Mouse (Mus musculus) activated CD4-positive, CD25-positive, alpha-beta regulatory T cell, adult 4 months (primary cell): ENCODE measurements around the gene Sugp1. TPM values are rescaled to one million over a fixed set of nuclear protein-coding genes. Genes with fewer than 3 reads are reported as not detected.
"Not testable (repeated sequence)": the region's sequence is repeated elsewhere in the genome, so short reads cannot be mapped to it uniquely, and the experiment has no call there.

Experiments
- ATAC-seq: one replicate; pipeline ENCODE4 v1.8.0; 2017
- polyA plus RNA-seq, 2 experiments: library from polyadenylated mRNA; unstranded; fragments of 100-300 nt; shearing (Covaris generic); gene quantifications; one replicate each; pipeline ENCODE4 v1.2.1; 2017

The Sugp1 gene
- polyA plus RNA-seq, 2 experiments from 2014 or later: 45.0 to 46.4 TPM

GRCm38 (mm10) chr8:70049662-70050061 lies 7.0 kb downstream of the Sugp1 start:
- no peak for ATAC-seq

GRCm38 (mm10) chr8:70050434-70050833 lies 7.8 kb downstream of the Sugp1 start:
- ATAC-seq: not testable (repeated sequence)

DNA sequence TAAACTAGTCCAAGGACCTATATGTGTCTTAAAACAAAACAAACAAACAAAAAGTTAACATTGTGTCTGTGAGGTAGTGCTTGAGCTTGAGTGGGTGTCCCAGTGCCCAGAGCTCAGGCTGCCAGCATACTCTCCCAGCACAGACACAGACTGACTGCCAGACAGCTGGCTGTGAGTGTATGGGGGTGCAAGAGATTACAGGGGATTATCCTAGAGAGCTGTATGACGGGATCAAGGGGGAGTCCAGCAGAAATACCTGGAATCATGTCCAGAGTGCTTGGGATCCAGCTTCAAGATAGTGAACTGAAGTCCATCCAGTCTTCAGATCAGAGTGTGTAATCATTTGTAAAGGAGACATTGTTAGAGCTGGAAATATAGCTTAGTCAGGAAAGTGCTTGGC lies 15.1 kb downstream of the Sugp1 start:
- ATAC-seq: no peak

- ATAC-seq: no peak
Measured at GRCm38 (mm10) chr8:70071836-70072440, 29.3 kb downstream of the Sugp1 start.

GRCm38 (mm10) chr8:70072441-70073069 lies 29.9 kb downstream of the Sugp1 start, which contains the start of gene Tm6sf2:
Tm6sf2 (plus strand) TSS chr8:70072924.
- ATAC-seq: no peak

GRCm38 (mm10) chr8:70073120-70073519 lies 30.5 kb downstream of the Sugp1 start:
- ATAC-seq: no peak

GRCm38 (mm10) chr8:70073682-70074081 lies 31.1 kb downstream of the Sugp1 start:
- no peak for ATAC-seq

DNA sequence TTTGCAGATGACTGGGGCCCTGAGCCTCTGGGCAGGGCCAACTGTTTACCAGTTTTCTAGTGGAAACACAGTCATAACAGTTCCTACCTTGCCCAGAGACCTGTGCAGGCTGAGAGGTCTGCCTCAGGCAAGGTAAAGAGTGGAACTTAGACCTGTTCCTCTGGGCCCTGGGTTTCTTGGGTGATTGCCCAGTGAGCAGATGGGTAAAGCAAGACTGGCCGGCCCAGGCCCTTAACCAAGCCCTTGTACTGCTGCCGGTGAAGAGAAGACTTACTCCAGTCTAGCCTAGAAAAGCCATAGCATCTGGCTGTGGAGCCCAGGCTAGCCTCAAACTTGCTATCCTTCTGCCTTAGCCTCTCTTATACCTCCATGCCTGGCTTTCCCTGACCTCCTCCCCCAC lies 39.4 kb downstream of the Sugp1 start:
- no peak for ATAC-seq

- no peak for ATAC-seq
Measured at GRCm38 (mm10) chr8:70083285-70083684, 40.7 kb downstream of the Sugp1 start, which contains the start of gene Hapln4. Hapln4 (plus strand) TSS chr8:70083457.

DNA sequence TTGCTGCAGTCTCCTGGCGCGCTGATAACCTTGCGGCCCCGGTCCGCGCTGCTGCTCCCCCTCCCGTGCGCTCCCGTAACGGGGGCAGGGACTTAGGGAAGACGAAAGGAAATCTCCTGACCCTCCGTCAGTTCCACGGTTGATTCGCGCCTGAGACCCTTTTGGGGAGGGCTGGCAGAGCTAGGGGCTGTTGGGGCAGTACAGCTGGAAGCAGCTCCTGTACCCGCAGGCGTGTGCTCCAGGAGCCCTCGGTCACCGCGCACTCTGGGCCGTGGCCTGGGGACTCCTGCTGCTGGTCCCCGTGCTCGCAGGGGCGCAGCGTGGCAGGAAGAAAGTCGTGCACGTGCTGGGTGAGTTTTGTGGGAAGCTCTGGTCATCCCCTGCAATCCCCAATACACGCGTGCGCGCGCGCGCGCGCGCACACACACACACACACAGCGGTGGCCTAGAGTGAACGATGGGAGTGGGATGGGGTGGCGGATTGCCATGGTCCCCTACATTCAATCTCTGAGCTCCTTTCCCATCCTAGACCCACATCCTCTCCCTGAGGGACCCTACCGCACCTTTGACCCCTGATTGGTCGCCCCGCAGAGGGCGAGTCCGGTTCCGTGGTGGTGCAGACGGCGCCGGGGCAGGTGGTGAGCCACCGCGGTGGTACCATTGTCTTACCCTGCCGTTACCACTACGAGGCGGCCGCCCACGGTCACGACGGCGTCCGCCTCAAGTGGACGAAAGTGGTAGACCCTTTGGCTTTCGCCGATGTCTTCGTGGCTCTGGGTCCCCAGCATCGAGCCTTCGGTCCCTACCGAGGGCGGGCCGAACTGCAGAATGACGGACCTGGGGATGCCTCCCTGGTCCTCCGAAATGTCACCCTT lies 41.8 kb downstream of the Sugp1 start:
- ATAC-seq: no peak

DNA sequence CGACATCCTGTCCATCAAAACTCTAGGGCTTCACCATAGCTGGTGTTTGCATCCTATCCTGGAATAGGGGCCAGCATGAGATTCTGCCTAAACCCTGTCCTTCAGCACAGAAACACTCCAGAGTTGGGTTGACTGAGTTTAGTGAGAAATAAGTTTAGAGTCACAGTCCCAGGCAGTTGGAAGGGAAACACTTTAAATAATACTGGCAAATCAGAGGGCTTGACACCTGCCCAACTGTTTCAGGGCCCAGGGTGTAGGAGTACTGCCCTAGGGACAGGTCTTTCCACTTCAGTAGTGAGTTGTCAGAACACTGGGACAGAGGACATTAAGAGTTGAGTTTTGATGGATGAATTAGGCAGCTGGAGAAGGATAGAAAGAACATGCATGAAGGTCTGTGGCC lies 43.5 kb downstream of the Sugp1 start:
- no peak for ATAC-seq

GRCm38 (mm10) chr8:70087237-70087636 lies 44.6 kb downstream of the Sugp1 start:
- ATAC-seq: no peak

GRCm38 (mm10) chr8:70087836-70088650 lies 45.4 kb downstream of the Sugp1 start:
- no peak for ATAC-seq

DNA sequence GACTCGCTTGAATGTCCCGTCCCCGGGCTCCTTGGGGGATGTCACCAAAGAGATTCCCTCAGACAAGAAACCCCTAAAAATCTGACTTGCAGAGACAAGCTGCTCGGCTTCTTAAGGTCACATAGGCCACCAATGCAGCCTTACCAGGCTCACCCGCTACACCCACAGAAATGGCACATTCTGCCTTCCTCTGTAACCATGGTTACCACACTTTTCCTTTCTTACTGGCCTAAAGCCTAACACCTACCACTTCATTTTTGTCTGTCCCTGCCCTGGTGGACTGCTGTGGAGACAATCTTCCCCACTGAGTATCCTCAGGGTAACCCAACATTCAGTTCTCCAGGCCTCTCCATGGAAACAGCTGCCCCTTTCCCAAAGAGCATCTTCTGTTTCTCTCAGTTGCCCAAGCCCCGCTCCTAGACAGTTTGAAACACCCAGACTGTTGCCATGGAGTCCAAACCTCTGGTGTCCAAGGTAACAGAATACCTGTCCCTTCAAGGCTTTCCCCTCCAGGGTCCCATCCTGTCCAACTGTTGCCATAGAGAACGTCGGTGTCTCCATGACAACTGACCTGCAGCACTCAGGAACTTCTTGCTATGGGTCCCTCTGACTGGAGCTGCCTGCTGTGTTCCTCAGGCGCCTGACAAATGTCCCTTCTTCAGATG lies 46.8 kb downstream of the Sugp1 start:
- no peak for ATAC-seq

DNA sequence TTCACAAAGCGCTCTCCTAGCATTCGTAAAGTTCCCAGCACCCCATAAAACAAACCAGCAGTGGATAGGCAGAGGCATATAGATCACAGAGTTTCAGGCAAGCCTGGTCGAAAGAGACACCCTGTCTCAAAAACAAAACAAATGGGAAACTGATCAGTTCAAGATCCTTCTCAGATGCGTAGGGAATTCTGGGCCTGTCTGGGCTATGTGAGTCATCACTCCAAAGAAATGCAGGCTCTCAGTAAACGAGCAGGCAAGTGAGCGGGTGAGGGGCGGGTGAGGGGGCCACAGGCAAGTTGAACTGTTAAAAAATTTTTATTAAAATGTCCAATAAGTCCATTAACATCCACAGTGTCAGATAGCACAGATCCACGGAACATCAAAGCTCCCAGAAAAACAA lies 50.2 kb downstream of the Sugp1 start:
- ATAC-seq: no peak

- ATAC-seq: no peak
Measured at GRCm38 (mm10) chr8:70099276-70099675, 56.7 kb downstream of the Sugp1 start.

- ATAC-seq: no peak
Measured at GRCm38 (mm10) chr8:70100241-70100640, 57.6 kb downstream of the Sugp1 start.

DNA sequence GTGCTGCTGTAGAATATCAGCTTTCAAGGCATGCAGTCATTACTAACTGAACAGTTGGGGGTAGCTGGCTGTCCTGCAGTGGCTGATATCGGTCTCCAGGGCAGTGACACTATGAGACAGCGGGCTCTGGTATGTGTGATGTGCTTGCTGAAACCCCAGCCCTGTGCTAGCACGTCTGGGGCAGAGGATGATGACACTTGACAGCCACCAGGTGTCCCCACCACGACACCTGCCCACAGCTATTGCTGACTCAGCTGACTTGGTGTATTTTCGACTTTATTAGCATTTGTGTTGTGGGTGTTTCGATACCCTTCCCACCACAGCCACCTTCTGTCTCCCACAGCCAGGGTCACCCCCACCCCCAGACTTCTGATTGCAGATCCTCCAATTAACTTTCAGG lies 61.9 kb downstream of the Sugp1 start:
- peak; percentile 73 for ATAC-seq

DNA sequence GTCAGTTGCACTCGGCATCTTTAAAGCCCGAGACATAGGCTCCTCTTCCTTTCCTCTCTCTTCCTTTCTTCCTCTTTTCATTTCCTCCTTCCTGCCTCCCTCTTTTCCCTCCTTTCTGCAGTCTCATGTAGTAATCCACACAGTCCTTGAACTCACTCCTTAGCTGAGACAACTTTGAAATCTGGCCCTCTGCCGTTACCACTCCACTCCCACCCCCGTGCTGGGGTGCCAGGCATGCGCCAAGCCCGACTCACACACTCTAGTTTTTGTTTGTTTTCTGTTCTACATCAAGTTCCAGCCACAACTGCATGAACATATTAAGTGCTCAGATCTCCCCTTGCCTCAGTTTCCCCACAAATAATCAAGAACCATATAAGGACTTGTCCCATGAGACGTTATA lies 62.3 kb downstream of the Sugp1 start:
- ATAC-seq: no peak

DNA sequence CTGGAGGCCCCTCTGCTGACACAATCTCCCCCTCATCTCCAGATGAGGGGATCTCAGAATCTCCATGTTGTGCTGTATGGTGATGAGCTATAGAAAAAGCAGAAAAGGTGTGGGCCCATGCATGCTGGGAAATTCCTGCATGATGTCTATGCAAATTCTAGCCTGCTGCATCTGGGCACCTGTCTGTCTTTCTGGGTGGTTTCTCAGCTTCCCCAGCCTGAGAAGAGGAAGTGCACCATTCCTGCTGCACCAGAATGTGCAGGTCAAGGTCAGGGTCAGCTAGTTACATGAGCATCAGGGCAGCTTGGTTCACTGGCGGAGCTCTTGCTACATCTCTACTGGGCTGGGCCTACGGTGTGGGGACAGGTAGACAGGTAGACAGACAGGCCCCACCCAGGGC lies 67.8 kb downstream of the Sugp1 start:
- no peak for ATAC-seq

- no peak for ATAC-seq
Measured at GRCm38 (mm10) chr8:70111192-70111795, 68.7 kb downstream of the Sugp1 start.
